Mouse (Mus musculus) olfactory bulb, adult 2 months (tissue): Measurements from ENCODE around the gene Trp53. TPM values are rescaled to one million over a fixed set of nuclear protein-coding genes. Genes with fewer than 3 reads are reported as not detected.

Experiments used
- H3K27ac ChIP-seq: fragments of 200-500 bp; 2 replicates; pipeline ENCODE4 v1.5.1; 2012; ENCODE audit warnings: low read depth, low read length; ENCODE audit not compliant: insufficient read depth
- H3K4me1 ChIP-seq: fragments of 200-500 bp; 2 replicates; pipeline ENCODE4 v1.6.1; 2012; ENCODE audit warnings: low read length; ENCODE audit not compliant: control insufficient read depth, insufficient read depth
- H3K4me3 ChIP-seq: fragments of 200-500 bp; 2 replicates; pipeline ENCODE4 v1.5.1; 2012; ENCODE audit warnings: mild to moderate bottlenecking, low read depth, low read length, moderate library complexity; ENCODE audit not compliant: insufficient read depth
- CTCF ChIP-seq: fragments of 200-500 bp; IDR thresholded peaks from 2 replicates; pipeline ENCODE4 v1.5.1; 2012; ENCODE audit warnings: low read depth, mild to moderate bottlenecking, low read length, moderate library complexity; ENCODE audit not compliant: insufficient read depth
- POLR2A ChIP-seq: fragments of 200-500 bp; IDR thresholded peaks from 2 replicates; pipeline ENCODE4 v1.6.1; 2012; ENCODE audit warnings: mild to moderate bottlenecking, low read depth, low read length, moderate library complexity; ENCODE audit not compliant: insufficient read depth
- WGBS: fragments of 180-500 bp; shearing (Covaris S2); methylation state at CpG from one replicate; pipeline ENCODE4 v1.1.7; 2018; 5-methylcytosine and 5-hydroxymethylcytosine counted together
- polyA plus RNA-seq: library from polyadenylated mRNA; stranded (reverse); fragments of >200 nt; gene quantifications from 2 replicates; pipeline ENCODE4 v1.2.4, GENCODE M21; 2012; ENCODE audit warnings: low replicate concordance; ENCODE audit not compliant: missing spikeins, insufficient read depth, insufficient read length

Trp53 gene
- polyA plus RNA-seq, 1 experiment, result not detected

- WGBS, result under 1% methylated on average over 58 of the region's 59 CpGs
- Histone ChIP-seq H3K4me3 (peak within 1 kb of the TSS; percentile 56), H3K27ac (peak within 1 kb of the TSS; percentile 48), H3K4me1 (peaks cover 50% of the 10 kb centered on the region)
- no peak for TF ChIP-seq CTCF
- peak; percentile 81 for TF ChIP-seq POLR2A
Observed at GRCm38 (mm10) chr11:69559851-69560765, 20.1 kb upstream of the Trp53 start, which contains the start of gene Efnb3. TSS of gene Efnb3 (minus strand) at chr11:69560205.

DNA sequence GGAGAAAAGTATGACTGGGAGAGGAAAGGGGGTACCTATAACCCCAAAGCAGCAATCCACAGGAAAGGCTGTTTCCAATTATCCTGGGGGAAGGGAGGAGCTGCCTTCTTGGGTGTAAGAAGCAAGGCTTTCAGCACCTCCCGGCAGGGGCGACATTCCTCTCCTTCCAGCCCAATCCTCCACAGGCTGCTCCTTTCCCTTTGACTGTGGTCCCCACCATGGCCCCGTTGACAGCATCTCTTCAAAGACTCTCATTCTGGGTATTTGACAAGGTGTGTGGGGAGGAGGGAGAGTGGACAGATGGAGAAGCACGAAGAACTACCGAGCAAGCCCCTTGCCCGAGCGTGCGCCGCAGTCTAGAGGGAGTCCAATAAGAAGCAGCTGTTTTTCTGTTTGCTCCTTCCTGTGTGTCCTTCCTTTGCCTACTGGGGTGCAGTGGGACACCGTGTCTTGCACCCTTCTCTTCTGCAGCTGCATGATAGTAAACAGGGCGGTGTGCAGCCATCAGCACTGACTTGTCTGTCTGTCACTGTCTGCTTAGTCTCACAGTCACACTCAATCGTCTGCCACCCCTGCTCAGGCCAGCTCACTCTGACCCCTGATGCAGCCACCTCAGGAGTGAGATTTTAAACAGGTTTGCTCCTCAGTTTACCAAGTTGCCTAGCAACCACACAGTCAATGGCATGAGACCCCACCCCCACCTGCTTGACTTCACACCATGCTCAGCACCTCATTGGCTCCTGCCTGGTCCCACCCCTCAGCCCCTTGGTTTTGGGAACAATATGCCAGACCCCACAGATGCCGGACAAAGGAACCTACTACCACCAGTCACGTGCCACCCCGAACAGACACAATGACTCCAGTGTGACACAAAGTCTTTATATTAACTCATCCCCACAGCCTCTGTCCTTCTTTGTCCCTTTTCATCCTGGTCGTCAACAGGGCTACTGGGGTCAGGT lies 19.0 kb upstream of the Trp53 start:
- Histone ChIP-seq H3K27ac (peak overlapping the region; percentile 48; the same call in 1 of the 2 replicates), H3K4me1 (peaks cover 41% of the 10 kb centered on the region), H3K4me3 (peak overlapping the region; percentile 56)
- no peak for TF ChIP-seq CTCF
- TF ChIP-seq POLR2A, result no peak
- 32% methylated on average over 16 of the region's 16 CpGs for WGBS

DNA sequence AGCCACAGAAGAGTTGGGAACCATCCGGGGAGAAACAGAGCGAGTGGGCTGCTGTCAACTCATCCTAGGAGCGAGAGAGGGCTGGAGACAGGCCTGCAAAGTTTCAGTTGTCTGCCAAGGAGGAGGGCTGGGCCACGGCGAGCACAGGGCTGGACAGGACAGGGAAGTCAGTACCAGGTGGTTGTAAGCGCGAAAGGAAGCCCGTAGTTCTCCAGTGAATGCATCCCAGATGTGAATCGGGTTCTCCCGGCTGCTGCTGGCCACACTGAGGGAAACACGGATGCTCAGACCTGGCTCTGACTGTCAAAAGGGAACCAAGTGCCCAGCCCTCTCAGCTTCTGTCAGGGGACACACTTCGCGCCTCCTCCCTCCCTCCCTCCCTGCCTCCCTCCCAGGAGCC lies 16.8 kb upstream of the Trp53 start:
- 87% methylated on average over 13 of the region's 13 CpGs for WGBS
- TF ChIP-seq CTCF (no peak), POLR2A (no peak)
- Histone ChIP-seq H3K4me1 (peaks cover 23% of the 10 kb centered on the region), H3K27ac (no peak overlapping the region), H3K4me3 (no peak overlapping the region)

- Histone ChIP-seq H3K4me1 (peaks cover 15% of the 10 kb centered on the region), H3K4me3 (no peak overlapping the region), H3K27ac (no peak overlapping the region)
- TF ChIP-seq POLR2A (no peak), CTCF (no peak)
- 57% methylated on average over 3 of the region's 3 CpGs for WGBS
Observed at GRCm38 (mm10) chr11:69564391-69564790, 15.8 kb upstream of the Trp53 start.

GRCm38 (mm10) chr11:69565131-69565530 lies 15.0 kb upstream of the Trp53 start:
- H3K4me1 ChIP-seq, result peaks cover 15% of the 10 kb centered on the region
- TF ChIP-seq CTCF, result no peak
- no peak for TF ChIP-seq POLR2A
- WGBS, result 64% methylated on average over 8 of the region's 8 CpGs
- H3K4me3 ChIP-seq, result no peak overlapping the region
- H3K27ac ChIP-seq, result no peak overlapping the region

GRCm38 (mm10) chr11:69575220-69575619 lies 4.9 kb upstream of the Trp53 start:
- no peak for TF ChIP-seq POLR2A
- TF ChIP-seq CTCF, result no peak
- H3K4me1 ChIP-seq, result peaks cover 15% of the 10 kb centered on the region
- no peak overlapping the region for H3K4me3 ChIP-seq
- no peak overlapping the region for H3K27ac ChIP-seq
- 56% methylated on average over 3 of the region's 3 CpGs for WGBS

- peaks cover 15% of the 10 kb centered on the region for H3K4me1 ChIP-seq
- H3K27ac ChIP-seq, result no peak overlapping the region
- TF ChIP-seq CTCF, result no peak
- TF ChIP-seq POLR2A, result no peak
- 69% methylated on average over 5 of the region's 5 CpGs for WGBS
- no peak overlapping the region for H3K4me3 ChIP-seq
Observed at GRCm38 (mm10) chr11:69576307-69576706, 3.9 kb upstream of the Trp53 start.

DNA sequence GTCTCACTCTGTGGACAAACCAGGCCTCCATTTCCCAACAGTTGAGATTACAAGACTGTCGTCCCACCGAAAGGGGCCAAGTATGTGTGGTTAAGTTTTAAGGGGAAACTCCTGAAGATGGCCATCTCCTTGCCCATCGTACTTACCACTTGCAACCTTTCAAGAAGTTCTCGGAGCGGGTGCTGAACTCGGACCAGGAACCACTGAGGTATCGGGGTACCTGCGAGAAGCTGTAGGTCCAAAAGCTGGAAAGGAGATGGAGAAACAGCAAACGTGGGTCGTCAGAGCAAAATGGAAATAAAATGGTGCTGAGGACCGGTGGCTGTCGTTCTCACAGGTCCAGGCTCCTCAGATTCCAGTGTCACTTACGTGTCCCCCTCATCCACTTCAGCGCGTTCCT lies 1.9 kb upstream of the Trp53 start:
- Histone ChIP-seq H3K4me1 (peaks cover 15% of the 10 kb centered on the region), H3K27ac (no peak overlapping the region), H3K4me3 (peak overlapping the region; percentile 69)
- 10% methylated on average over 15 of the region's 15 CpGs for WGBS
- TF ChIP-seq CTCF, result no peak
- no peak for TF ChIP-seq POLR2A
